Mouse (Mus musculus) retina, embryonic 14.5 days (tissue): Measurements from ENCODE around the gene Prss8.
A peak's percentile ranks its signal among the peaks of the same experiment; 100 is the strongest.

Source experiments
- DNase-seq: peaks from one replicate; pipeline ENCODE4 v3.0.0-alpha.2; 2015; ENCODE audit warnings: low spot score

Prss8 gene

GRCm38 (mm10) chr7:127895442-127895841 is 34.5 kb downstream of the Prss8 start, which contains the start of the genes Gm21974 and Vkorc1:
Gene Gm21974 (minus strand): TSS chr7:127895454.
Gene Vkorc1 (minus strand): TSS chr7:127895617.
- peak; percentile 97 for DNase-seq

- DNase-seq: no peak
These were observed 35.4 kb downstream of the Prss8 start for GRCm38 (mm10) chr7:127894480-127894879.

GRCm38 (mm10) chr7:127890798-127891197 is 39.1 kb downstream of the Prss8 start, which contains the start of gene Prss53:
Gene Prss53 (minus strand): TSS chr7:127890970.
- no peak for DNase-seq

- no peak for DNase-seq
These were observed 41.1 kb downstream of the Prss8 start for GRCm38 (mm10) chr7:127888821-127889220.

GRCm38 (mm10) chr7:127887781-127888180 is 42.1 kb downstream of the Prss8 start:
- no peak for DNase-seq

GRCm38 (mm10) chr7:127887191-127887590 is 42.7 kb downstream of the Prss8 start:
- DNase-seq: no peak

- DNase-seq: no peak
These were observed 43.4 kb downstream of the Prss8 start for GRCm38 (mm10) chr7:127886551-127886950.

GRCm38 (mm10) chr7:127885951-127886350 is 44.0 kb downstream of the Prss8 start:
- DNase-seq: no peak

GRCm38 (mm10) chr7:127880431-127880830 is 49.5 kb downstream of the Prss8 start:
- no peak for DNase-seq

- no peak for DNase-seq
These were observed 50.6 kb downstream of the Prss8 start for GRCm38 (mm10) chr7:127879301-127879700.

GRCm38 (mm10) chr7:127876467-127877348 is 53.2 kb downstream of the Prss8 start, which contains the start of gene Zfp668:
Gene Zfp668 (minus strand): TSS chr7:127876828.
- DNase-seq: peak; percentile 96

GRCm38 (mm10) chr7:127876041-127876466 is 53.9 kb downstream of the Prss8 start, which contains the start of gene Zfp646:
Gene Zfp646 (plus strand): TSS chr7:127876221.
- peak; percentile 80 for DNase-seq
